Mouse (Mus musculus): ENCODE measurements around the gene Ppp4r1. TPM values are rescaled to one million over a fixed set of nuclear protein-coding genes. Genes with fewer than 3 reads are reported as not detected.

Ppp4r1 gene
- total RNA-seq (2021) = 10 to 100 TPM; 24.8 to 30.3 TPM
- long read RNA-seq, experiment 1, transcript Ppp4r1-204 (20 exons, 3,784 nt) = major isoform, 7 of 36 reads
- long read RNA-seq, experiment 1, partial matches to known transcripts = 9 of 36 reads
- long read RNA-seq, experiment 1, other reads (novel, unspliced or antisense) = 16 of 36 reads
- long read RNA-seq, experiment 2, partial matches to known transcripts = 0 of 15 reads
- long read RNA-seq, experiment 2, other reads (novel, unspliced or antisense) = 12 of 15 reads

DNA sequence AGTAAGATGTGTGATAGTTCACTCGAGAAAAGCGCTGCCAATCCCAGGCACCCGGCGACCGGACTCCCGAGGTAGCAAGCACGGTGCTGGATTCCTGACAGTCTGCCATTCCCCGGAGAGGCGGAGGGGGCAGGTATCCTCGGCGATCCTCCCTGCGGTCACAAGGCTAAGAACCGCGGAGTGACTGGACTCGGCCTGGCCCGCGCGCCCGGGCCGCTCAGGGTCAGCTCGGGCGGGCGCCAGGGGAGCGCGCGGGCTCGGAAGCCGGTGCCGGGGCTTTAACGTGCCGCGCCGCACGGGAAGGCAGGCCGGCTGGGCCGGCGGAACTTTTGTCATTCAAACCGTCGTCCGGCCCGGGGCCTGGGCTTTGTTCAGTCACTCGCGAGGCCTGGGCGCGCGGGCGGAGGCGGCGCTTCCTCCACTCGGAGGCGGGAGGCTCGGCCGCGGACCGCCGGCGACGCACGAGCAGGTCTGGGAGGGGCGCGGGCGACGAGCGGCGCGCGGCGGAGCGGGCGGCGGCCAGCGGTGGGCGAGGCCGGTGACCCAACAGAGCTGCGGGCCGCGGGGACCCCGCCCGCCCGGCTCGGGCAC lies at the start of gene Ppp4r1:
Gene Ppp4r1 (plus strand): TSS at position 23 of the 591 bp plus-strand sequence.
- DNase-seq = peak; percentile 92

DNA sequence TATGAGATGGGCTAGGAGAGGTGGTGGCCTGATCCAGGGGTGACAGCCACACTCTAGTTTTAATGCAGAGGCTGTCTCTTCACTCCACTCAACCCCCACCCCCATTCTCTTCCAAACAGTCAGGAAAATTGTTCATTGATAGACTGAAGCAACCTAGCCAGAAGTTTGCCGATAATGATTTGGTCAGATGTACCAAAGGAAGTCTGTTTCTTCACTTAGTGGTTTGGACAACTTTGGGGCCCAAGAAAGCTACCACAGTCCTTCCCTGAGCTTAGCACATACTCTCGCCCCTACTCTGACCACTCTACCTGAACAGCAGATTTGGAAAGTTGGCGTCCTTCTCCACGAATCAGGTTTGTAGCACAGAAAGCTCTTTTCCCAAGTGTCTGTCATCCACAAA lies 49.7 kb upstream of the Ppp4r1 start:
- TF ChIP-seq CTCF (IDR thresholded peaks at IDR 0.05) = no peak
- no peak for DNase-seq
- Histone ChIP-seq H3K4me3 (no peak overlapping the region), H3K27ac (peak overlapping the region; percentile 43; the same call in 1 of the 2 replicates)
- intact Hi-C loops (cut with DNase I) = no loop called here

More for the DNA sequence above, at the start of gene Ppp4r1:
- intact Hi-C loops (cut with DNase I) = no loop called here
- Histone ChIP-seq H3K27ac (peak within 1 kb of the TSS; percentile 99), H3K4me3 (peak within 1 kb of the TSS; percentile 95)
- peak; percentile 49 for TF ChIP-seq CTCF (IDR thresholded peaks at IDR 0.05)

DNA sequence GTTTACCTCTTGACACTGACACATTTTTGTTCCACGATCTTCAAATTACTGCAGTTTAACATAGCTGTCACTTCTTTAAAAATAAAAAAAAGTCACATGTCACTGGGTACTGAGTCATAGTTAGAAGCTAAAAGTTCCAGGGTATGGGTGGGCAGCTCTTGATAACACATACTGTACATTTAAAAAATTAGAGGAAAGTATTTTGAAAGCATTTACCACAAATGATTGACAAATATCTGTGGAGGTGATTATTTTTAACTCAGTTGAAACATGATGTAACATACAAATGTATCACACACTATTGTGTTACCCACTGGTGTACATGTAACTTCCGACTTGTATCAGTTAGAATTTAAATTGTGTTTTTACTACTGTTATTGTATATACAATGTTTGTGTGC lies 47.3 kb upstream of the Ppp4r1 start:
- no peak for DNase-seq
- TF ChIP-seq CTCF (IDR thresholded peaks at IDR 0.05) = no peak
- Histone ChIP-seq H3K4me3 (no peak overlapping the region), H3K27ac (no peak overlapping the region)
- intact Hi-C loops (cut with DNase I) = no loop called here

DNA sequence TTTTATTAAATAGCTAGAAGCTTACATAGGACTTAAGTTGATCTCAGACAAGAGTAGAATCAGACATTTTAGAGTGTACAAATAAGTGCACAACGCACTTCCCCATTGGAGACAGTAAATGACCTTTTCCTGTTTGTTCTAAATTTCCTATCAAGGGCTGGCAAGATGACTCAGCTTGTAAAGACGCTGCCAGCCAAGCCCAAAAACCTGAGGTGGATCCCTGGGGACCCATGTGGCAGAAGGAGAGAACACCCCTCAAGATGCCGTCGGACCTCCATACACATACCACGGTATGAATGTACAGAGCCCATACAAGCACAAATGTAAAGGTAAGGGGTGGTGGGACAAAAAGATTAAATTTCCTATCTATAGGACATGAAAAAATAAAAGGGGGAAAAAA lies 45.2 kb upstream of the Ppp4r1 start:
- no peak for TF ChIP-seq CTCF (IDR thresholded peaks at IDR 0.05)
- DNase-seq = no peak
- intact Hi-C loops (cut with DNase I) = no loop called here

DNA sequence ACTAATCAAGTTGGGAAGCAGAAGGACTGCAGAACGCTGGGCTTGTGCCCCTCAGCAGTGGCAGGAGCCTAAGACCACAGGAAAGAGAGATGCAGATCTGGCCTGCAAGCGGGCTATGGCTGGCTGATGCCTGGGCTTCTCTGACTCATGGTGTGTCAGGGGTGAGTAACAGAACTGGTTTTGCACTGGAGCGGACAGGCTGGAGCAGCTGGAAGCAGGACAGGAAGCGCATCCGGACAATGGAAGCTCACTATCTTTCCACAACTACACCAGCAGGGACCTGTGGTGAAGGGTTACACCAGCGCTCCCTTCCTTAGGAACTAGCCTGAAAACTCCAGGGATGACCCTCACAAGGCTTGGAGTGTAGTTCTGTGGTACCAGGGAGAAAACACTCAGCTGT lies 44.8 kb upstream of the Ppp4r1 start:
- no peak for TF ChIP-seq CTCF (IDR thresholded peaks at IDR 0.05)
- H3K4me3 ChIP-seq = no peak overlapping the region
- intact Hi-C loops (cut with DNase I) = no loop called here
- DNase-seq = peak; percentile 42
- H3K27ac ChIP-seq = peak overlapping the region; percentile 53

More for the DNA sequence above, 45.2 kb upstream of the Ppp4r1 start:
- Histone ChIP-seq H3K4me3 (no peak overlapping the region), H3K27ac (peak overlapping the region; percentile 53)

DNA sequence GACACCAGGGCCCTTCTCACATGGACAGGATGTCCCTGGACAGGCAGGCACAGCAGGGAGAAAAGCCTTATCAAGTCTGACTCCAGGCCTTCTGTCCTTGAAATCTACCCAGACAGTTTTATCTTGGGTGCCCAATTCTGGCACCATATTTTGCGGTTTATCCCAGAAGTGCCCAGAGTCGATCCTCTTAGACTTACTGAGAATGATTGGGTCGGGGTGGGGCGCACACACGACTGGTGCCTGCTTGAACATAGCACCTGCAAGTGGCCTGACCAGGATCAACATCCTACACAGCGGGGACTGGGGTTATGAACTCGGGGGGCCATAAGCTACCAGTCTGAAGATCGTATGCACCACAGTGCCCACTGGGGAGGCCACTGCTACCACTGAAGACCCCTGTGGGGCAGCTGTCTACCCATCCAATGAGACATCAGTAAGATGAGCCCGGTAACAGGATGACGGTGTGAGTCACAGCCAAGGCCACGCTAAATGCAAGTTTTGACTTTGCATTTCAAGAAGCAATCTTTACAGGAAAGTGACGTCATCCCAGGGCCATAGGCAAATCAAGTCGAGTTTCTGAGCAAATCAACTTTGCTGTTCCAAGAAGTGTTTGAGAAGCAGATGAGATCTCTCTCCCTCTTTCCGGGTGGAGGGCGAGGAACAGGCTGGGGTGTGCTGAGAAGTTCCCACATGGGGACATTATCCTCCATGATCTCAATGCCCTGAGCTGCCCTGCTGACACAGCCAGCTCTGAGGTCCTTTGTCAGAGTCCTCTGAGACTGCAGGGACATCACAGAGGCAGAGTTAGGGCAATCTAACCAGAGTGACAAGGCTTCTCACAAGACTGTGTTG lies 42.3 kb upstream of the Ppp4r1 start:
- DNase-seq = no peak
- no peak for TF ChIP-seq CTCF (IDR thresholded peaks at IDR 0.05)
- Histone ChIP-seq H3K4me3 (no peak overlapping the region), H3K27ac (no peak overlapping the region)
- intact Hi-C loops (cut with DNase I) = no loop called here

DNA sequence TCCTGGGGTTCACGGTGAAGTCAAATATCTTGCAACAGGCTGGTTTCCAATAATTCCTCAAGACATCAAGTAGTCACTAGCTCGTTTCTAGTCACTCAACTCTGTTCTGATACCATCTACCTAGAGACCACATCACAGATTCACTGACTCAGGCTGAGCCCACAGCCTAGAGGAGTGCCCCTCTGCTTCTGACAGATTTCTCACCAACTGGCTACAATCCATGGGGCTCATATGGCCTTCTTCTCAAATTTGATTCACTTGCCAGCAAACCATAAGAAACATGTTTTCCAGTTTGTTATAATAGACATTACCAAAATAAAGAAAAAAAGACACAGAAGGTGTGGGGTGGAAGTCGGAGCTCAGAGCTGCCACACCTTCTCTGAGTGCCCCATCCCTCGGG lies 40.8 kb upstream of the Ppp4r1 start:
- H3K4me3 ChIP-seq = no peak overlapping the region
- DNase-seq = no peak
- TF ChIP-seq CTCF (IDR thresholded peaks at IDR 0.05) = no peak
- intact Hi-C loops (cut with DNase I) = no loop called here
- no peak overlapping the region for H3K27ac ChIP-seq

DNA sequence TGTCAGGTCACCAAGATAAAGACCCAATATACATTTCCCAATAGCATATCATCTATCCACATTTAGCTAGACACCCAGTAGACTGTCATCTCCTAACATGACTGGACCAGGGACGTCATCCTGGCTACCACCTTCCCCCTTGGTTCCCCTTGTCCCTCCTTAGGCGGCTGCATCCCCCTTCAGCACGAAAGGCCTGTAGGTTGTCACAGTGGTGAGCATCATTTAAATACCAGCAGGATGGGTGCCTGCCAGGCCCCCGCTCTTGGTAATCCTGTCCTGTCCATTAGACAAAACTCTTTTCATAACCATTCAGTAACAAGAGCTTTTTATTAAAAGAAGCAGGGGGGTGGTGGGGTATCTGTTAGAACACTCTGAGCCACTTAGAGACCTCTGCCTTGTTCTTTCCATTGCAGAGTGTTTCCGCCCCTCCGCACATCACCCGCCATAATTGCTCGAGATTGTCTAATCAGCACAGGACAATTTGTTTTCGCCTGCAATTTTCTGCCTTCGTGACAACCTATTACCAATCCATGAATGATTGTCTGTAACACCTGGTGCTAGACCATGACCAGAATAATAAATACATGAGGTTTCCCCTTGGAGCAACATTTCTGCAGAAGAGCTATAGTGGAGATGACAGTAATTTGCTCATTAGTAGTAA lies 40.0 kb upstream of the Ppp4r1 start:
- Histone ChIP-seq H3K27ac (no peak overlapping the region), H3K4me3 (no peak overlapping the region)
- DNase-seq = no peak
- intact Hi-C loops (cut with DNase I) = no loop called here
- no peak for TF ChIP-seq CTCF (IDR thresholded peaks at IDR 0.05)

DNA sequence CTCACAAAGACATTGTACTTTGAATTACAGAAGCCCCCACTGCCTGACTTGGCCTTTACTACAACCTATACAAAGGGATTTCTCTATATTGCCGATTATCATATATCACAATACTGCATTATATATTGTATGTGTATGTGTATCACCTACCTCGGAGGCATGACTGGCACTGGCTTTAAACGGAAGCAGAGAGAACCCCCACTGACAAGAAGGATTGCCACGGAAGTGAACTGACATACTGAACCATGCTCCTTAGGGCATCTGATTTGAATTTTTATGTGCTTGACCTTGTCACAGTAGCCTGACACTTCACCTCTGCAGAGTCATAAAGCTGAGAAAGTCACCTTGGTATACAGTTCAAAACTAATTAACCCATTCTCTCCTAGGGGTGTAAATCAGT lies 39.4 kb upstream of the Ppp4r1 start:
- DNase-seq = no peak
- intact Hi-C loops (cut with DNase I) = no loop called here
- H3K4me3 ChIP-seq = no peak overlapping the region
- H3K27ac ChIP-seq = no peak overlapping the region
- TF ChIP-seq CTCF (IDR thresholded peaks at IDR 0.05) = no peak

DNA sequence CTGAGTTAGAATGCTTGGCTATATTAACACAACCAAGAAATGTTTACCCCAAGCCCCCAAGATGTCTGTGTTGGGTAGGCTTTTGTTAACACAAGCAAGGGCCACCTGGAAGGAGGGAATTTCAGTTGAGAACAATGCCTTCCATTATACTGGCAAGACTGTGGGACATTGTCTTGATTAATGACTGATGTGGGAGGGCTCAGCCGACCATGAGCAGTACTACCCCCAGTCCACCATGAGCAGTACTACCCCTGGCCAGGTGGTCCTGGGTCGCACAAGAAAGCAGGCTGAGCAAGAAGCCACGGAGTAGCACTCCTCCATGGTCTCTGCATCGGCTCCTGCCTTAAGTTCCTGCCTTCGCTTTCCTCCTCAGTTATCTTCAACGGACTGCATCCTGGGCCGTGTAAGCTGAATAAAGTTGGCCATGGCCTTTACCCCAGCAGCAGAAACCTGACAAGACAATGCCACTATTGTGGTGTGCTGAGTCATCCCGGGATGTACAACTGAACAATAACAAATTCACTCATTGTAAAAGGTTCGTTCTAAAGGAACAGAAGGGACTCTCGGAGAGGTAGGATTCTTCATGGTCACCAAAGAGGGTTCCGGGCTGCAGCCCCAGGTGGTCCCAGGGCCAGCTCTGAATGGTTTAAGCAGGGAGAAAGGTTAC lies 38.6 kb upstream of the Ppp4r1 start:
- Histone ChIP-seq H3K4me3 (no peak overlapping the region), H3K27ac (no peak overlapping the region)
- no peak for DNase-seq
- intact Hi-C loops (cut with DNase I) = no loop called here
- TF ChIP-seq CTCF (IDR thresholded peaks at IDR 0.05) = no peak

DNA sequence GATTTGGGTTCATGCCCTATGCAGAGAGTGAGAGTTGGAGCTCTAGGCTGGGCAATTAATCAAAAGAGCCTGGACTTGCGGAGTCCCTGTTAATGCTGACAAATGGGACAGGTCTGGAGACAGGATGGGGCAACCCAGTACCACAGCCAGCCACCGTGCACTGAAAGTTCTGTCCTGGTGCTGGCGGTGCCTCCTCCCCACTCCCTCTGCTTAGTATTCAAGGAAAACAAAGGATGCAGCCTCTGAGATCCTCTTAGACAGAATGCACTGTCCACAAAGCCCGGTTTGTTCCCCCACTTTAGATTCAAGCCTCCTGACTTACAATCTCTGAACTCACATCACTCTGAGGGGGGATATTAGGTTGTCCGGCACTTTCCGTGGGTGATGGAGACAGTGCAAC lies 36.1 kb upstream of the Ppp4r1 start:
- intact Hi-C loops (cut with DNase I) = no loop called here
- no peak for DNase-seq
- no peak overlapping the region for H3K27ac ChIP-seq

DNA sequence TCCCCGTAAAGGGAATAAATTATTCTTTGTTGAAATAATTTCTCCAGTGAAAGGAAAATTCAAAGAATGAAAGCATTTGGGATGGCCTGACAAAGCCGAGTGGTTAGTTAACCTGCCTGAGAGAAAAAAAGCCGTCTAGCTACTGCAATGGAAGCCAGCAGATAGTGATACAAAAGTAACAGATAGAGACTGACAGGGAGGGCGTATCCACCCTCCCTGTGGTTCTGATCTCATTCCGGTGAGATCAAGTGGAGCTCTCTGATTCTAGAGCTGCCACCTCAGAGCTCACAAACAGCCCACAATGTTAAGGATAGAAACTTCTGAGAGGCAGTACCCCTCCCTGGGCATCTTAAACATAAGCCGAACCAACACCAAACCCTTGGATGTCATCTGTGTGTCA lies 33.4 kb upstream of the Ppp4r1 start:
- no peak overlapping the region for H3K4me3 ChIP-seq
- no peak for TF ChIP-seq CTCF (IDR thresholded peaks at IDR 0.05)
- no peak for DNase-seq
- no peak overlapping the region for H3K27ac ChIP-seq
- intact Hi-C loops (cut with DNase I) = no loop called here

More for the DNA sequence above, 36.1 kb upstream of the Ppp4r1 start:
- no peak for TF ChIP-seq CTCF (IDR thresholded peaks at IDR 0.05)
- H3K4me3 ChIP-seq = no peak overlapping the region
